Mouse (Mus musculus): Measurements from ENCODE around the gene C5ar1. TPM values are rescaled to one million over a fixed set of nuclear protein-coding genes. Genes with fewer than 3 reads are reported as not detected.

C5ar1 gene
- total and polyA plus RNA-seq, 3 experiments = not detected

- H3K36me3 ChIP-seq (ENCODE audit: control insufficient read depth in 1 of 2, insufficient read depth in 2 of 2, low read length in 2 of 2) = peaks cover 0 to 6% of the 10 kb centered on the region in 2 experiments; a peak in 3 of 4 replicates
- H3K9me3 ChIP-seq (replicated peaks; ENCODE audit: insufficient read depth, low read length) = no peaks in the 10 kb centered on the region
- peaks cover 0 to 12% of the 10 kb centered on the region in 2 experiments; a peak in 2 of 4 replicates for H3K4me1 ChIP-seq (ENCODE audit: control insufficient read depth in 1 of 2, insufficient read depth in 2 of 2, low read length in 2 of 2)
- H3K27me3 ChIP-seq (ENCODE audit: control insufficient read depth in 1 of 2, insufficient read depth in 2 of 2, low read length in 2 of 2) = no peaks in the 10 kb centered on the region
- peaks cover 12% of the 10 kb centered on the region for H3K79me2 ChIP-seq (ENCODE audit: control insufficient read depth, insufficient read depth, low read length, poor library complexity)
- peak within 1 kb of the TSS; percentile 88 for H3K9ac ChIP-seq (ENCODE audit: control insufficient read depth, low read depth, low read length, poor library complexity, severe bottlenecking)
- H3K4me3 ChIP-seq (ENCODE audit: control insufficient read depth in 1 of 2, insufficient read depth in 1 of 2, low read depth in 2 of 2, low read length in 2 of 2) = peak within 1 kb of the TSS; percentile 68 to 77
- peak within 1 kb of the TSS; percentile 87 for H3K27ac ChIP-seq (ENCODE audit: control insufficient read depth, low read depth, low read length)
- peak; percentile 98 for DNase-seq (ENCODE audit: low read depth, low spot score)
- peak; percentile 41 to 71; a peak in 2 of 4 replicates for TF ChIP-seq POLR2A (IDR thresholded peaks at IDR 0.05; ENCODE audit: control insufficient read depth in 1 of 2, insufficient read depth in 1 of 2, low read depth in 1 of 2, low read length in 2 of 2, poor library complexity in 1 of 2)
- TF ChIP-seq MYC (IDR thresholded peaks at IDR 0.05; ENCODE audit: low read depth, low read length) = peak; percentile 78; the same call in 1 of the 2 replicates
- no peak; the same call in 1 of the 2 replicates for TF ChIP-seq KAT2A (conservative IDR thresholded peaks at IDR 0.05; ENCODE audit: low read depth, low read length)
- TF ChIP-seq CHD1 (IDR thresholded peaks at IDR 0.05; ENCODE audit: low read depth, low read length) = no peak
- TF ChIP-seq HCFC1 (IDR thresholded peaks at IDR 0.05; ENCODE audit: low read depth, low read length) = peak; percentile 89
- no peak; a peak in 2 of 4 replicates for TF ChIP-seq USF2 (IDR thresholded peaks at IDR 0.05; ENCODE audit: borderline replicate concordance in 1 of 2, insufficient read depth in 1 of 2, low read depth in 1 of 2, low read length in 2 of 2)
- no peak for TF ChIP-seq ZKSCAN1 (IDR thresholded peaks at IDR 0.05; ENCODE audit: low read depth, low read length)
- TF ChIP-seq E2F4 (IDR thresholded peaks at IDR 0.05; ENCODE audit: borderline replicate concordance, low read depth, low read length) = no peak
- TF ChIP-seq ZNF384 (IDR thresholded peaks at IDR 0.05; ENCODE audit: low read depth, low read length) = no peak
- no peak for TF ChIP-seq POLR2AphosphoS5 (IDR thresholded peaks at IDR 0.05; ENCODE audit: borderline replicate concordance, low read depth, low read length)
- TF ChIP-seq EP300 (IDR thresholded peaks at IDR 0.05; ENCODE audit: low read depth in 1 of 2, low read length in 2 of 2) = no peak; a peak in 1 of 4 replicates
- TF ChIP-seq MAZ (IDR thresholded peaks at IDR 0.05; ENCODE audit: low read depth, low read length) = no peak
- peak; percentile 92 for TF ChIP-seq TBP (IDR thresholded peaks at IDR 0.05; ENCODE audit: low read depth, low read length)
- peak; percentile 92 for TF ChIP-seq MAX (IDR thresholded peaks at IDR 0.05; ENCODE audit: low read length)
- TF ChIP-seq MEF2A (IDR thresholded peaks at IDR 0.05; ENCODE audit: extremely low read depth, insufficient replicate concordance, low read depth, low read length, poor library complexity, severe bottlenecking) = no peak
- TF ChIP-seq NELFE (IDR thresholded peaks at IDR 0.05; ENCODE audit: low read depth, low read length) = peak; percentile 39
- 0 out of 2 replicates have a peak, but pooled peaks have one; percentile 8 for TF ChIP-seq TCF12 (IDR thresholded peaks at IDR 0.05; ENCODE audit: low read depth, low read length)
- no peak for TF ChIP-seq MAFK (IDR thresholded peaks at IDR 0.05; ENCODE audit: borderline replicate concordance, low read depth, low read length)
- TF ChIP-seq ZC3H11A (IDR thresholded peaks at IDR 0.05; ENCODE audit: low read depth, low read length) = no peak
- TF ChIP-seq CHD2 (IDR thresholded peaks at IDR 0.05; ENCODE audit: low read length) = no peak
- TF ChIP-seq NRF1 (IDR thresholded peaks at IDR 0.05; ENCODE audit: insufficient read depth, low read depth, low read length, poor library complexity, severe bottlenecking) = no peak
- peak; percentile 93 for TF ChIP-seq SIN3A (IDR thresholded peaks at IDR 0.05; ENCODE audit: low read length)
- TF ChIP-seq TAL1 (IDR thresholded peaks at IDR 0.05; ENCODE audit: low read length) = no peak
- no peak for TF ChIP-seq RAD21 (IDR thresholded peaks at IDR 0.05; ENCODE audit: low read depth, low read length)
- TF ChIP-seq ELF1 (IDR thresholded peaks at IDR 0.05; ENCODE audit: low read depth, low read length) = peak; percentile 95
- TF ChIP-seq MXI1 (IDR thresholded peaks at IDR 0.05; ENCODE audit: low read depth, low read length) = peak; percentile 95
- TF ChIP-seq BHLHE40 (IDR thresholded peaks at IDR 0.05; ENCODE audit: borderline replicate concordance, low read depth, low read length) = 0 out of 2 replicates have a peak, but pooled peaks have one; percentile 8
- TF ChIP-seq GABPA (IDR thresholded peaks at IDR 0.05; ENCODE audit: low read depth, low read length) = no peak
- TF ChIP-seq SMC3 (IDR thresholded peaks at IDR 0.05; ENCODE audit: low read depth, low read length) = no peak
- TF ChIP-seq USF1 (IDR thresholded peaks at IDR 0.05; ENCODE audit: low read depth, low read length) = peak; percentile 91
- no peak for TF ChIP-seq GATA1 (IDR thresholded peaks at IDR 0.05; ENCODE audit: low read depth, low read length)
- no peak for TF ChIP-seq ZMIZ1 (IDR thresholded peaks at IDR 0.05; ENCODE audit: low read depth, low read length)
- TF ChIP-seq UBTF (IDR thresholded peaks at IDR 0.05; ENCODE audit: borderline replicate concordance, insufficient read depth, low read depth, low read length) = no peak
- no peak for TF ChIP-seq RCOR1 (IDR thresholded peaks at IDR 0.05; ENCODE audit: low read depth, low read length)
Observed at GRCm38 (mm10) chr7:16286026-16286961, 27.0 kb upstream of the C5ar1 start, which contains the start of gene Ccdc9. TSS of gene Ccdc9 (minus strand) at chr7:16286795.
